Mouse (Mus musculus): Measurements from ENCODE around the gene Mylk3. TPM values are rescaled to one million over a fixed set of nuclear protein-coding genes. Genes with fewer than 3 reads are reported as not detected.

Mylk3 gene
- total RNA-seq, 1 experiment: 0.22 TPM

DNA sequence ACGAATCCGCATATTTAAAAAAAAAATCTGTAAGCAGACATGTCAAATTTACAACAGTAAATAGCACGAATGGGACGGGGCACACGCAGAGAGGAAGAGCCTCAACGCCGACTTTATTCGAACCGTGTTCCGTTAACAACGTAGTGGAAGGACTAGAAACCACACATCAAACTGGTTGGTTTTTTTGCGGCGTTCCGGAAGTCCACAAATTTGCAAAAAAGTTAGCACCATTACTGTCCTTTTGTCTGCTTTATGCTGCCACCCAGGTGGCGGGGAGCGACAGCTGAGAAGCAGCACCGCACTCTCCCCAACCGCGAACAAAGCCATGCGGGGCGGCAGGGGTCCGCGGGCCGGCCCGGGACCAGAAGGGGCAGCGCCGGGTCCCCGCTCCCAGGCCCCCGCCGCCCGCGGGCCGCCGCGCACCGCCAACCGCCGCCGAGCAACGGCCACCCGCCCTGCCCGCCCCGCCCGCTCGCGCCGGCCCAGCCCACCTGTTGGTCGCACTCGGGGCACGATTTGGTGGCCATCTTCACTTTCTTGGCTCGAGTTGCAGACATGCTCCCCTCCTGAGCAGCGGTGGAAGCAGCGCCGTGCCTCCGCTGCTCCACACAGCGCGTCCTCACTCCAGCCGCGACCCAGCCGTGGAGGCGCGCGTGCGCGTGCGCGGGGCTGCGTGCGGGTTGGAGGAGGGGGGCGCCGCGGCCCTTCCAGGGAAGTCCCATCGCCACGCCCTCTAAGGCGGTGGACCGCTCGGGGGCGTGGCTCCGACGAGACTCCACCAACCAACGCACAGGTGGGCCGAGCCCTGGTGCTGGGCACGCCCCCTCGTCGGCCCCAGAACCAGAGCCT, 46.2 kb upstream of the Mylk3 start, which contains the start of gene 4921524J17Rik:
Gene 4921524J17Rik, minus strand, starts transcription at position 666 of the 849 bp plus-strand sequence.
- DNase-seq (ENCODE audit: low read depth, low spot score): peak; percentile 94
- in situ Hi-C loops (cut with MboI; ENCODE audit: low sequenced_read_pairs in 2 of 2, unreplicated experiment in 2 of 2): no loop called here
- TF ChIP-seq CHD2 (IDR thresholded peaks at IDR 0.05; ENCODE audit: low read depth, low read length): no peak
- TF ChIP-seq MAFK (IDR thresholded peaks at IDR 0.05; ENCODE audit: insufficient read depth, low read depth, low read length): no peak
- no peak for TF ChIP-seq ZNF384 (IDR thresholded peaks at IDR 0.05; ENCODE audit: low read depth, low read length)
- TF ChIP-seq HCFC1 (IDR thresholded peaks at IDR 0.05; ENCODE audit: borderline replicate concordance, insufficient read depth, low read length): peak; percentile 59; the same call in 1 of the 2 replicates

DNA sequence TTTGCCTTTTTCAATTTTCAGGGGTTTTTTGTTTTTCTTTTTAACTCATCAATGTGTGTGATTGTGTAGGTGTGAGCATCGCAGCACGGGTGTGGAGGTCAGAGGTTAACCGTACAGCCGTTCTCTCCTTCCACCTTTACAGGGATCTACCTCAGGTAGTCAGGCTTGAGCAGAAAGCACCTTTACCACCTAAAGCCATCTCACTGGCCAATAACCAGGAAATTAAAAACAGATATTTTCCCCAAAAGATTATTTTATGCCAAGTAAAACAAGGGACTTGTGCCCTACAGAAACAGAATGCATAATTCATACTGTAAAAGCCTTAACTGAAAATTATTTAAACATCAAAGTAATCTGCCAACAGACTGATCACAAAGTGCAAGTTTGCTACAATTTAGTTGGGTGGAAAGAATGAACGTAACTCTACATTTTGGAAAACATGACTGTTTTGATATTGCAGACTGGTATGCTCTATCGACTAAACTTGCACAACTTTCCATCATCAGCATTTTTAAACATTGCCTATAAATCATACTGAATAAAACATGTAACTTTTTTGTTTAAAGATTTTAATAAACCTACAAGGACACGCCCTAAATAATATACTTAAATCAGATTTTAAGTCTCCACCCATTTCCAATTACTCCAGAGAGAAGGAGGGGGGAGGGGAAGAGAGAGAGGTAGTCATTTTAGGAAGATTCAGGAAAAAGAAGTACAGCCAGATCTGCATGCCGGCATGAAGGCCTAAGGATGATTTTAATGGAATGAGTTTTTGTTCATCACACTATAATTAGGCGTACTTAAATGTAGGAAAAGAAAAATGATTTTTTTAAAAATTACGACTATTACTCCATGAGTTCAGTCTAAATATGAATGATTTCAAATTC, 45.4 kb upstream of the Mylk3 start:
- H3K9me3 ChIP-seq (ENCODE audit: control insufficient read depth, insufficient read depth, low read depth, low read length): no peaks in the 10 kb centered on the region
- H3K9ac ChIP-seq (ENCODE audit: insufficient read depth, low read depth, low read length, poor library complexity, severe bottlenecking): peak overlapping the region; percentile 82
- no peak overlapping the region; the same call in 1 of the 2 replicates for H3K27ac ChIP-seq (ENCODE audit: insufficient read depth, low read depth, low read length, poor library complexity, severe bottlenecking)
- H3K4me1 ChIP-seq (ENCODE audit: control insufficient read depth in 2 of 2, insufficient read depth in 2 of 2, low read length in 2 of 2, poor library complexity in 1 of 2): peaks cover 5 to 7% of the 10 kb centered on the region in 2 experiments; a peak in 3 of 4 replicates
- H3K4me3 ChIP-seq (ENCODE audit: insufficient read depth in 1 of 2, low read depth in 1 of 2, low read length in 2 of 2, poor library complexity in 1 of 2, severe bottlenecking in 1 of 2): peak overlapping the region; percentile 90 to 91
- H3K36me3 ChIP-seq (ENCODE audit: control insufficient read depth, insufficient read depth, low read length, poor library complexity, severe bottlenecking): no peaks in the 10 kb centered on the region
- DNase-seq (ENCODE audit: low read depth, low spot score): no peak
- in situ Hi-C loops (cut with MboI; ENCODE audit: low sequenced_read_pairs in 2 of 2, unreplicated experiment in 2 of 2): no loop called here
- TF ChIP-seq CHD2 (IDR thresholded peaks at IDR 0.05; ENCODE audit: low read depth, low read length): no peak
- TF ChIP-seq MAFK (IDR thresholded peaks at IDR 0.05; ENCODE audit: insufficient read depth, low read depth, low read length): no peak
- TF ChIP-seq HCFC1 (IDR thresholded peaks at IDR 0.05; ENCODE audit: borderline replicate concordance, insufficient read depth, low read length): no peak
- TF ChIP-seq ZC3H11A (IDR thresholded peaks at IDR 0.05; ENCODE audit: borderline replicate concordance, low read depth, low read length): no peak
- no peak for TF ChIP-seq ZNF384 (IDR thresholded peaks at IDR 0.05; ENCODE audit: low read depth, low read length)

More for the DNA sequence above, 46.2 kb upstream of the Mylk3 start, which contains the start of gene 4921524J17Rik:
- peak within 1 kb of the TSS; percentile 82 for H3K9ac ChIP-seq (ENCODE audit: insufficient read depth, low read depth, low read length, poor library complexity, severe bottlenecking)
- H3K9me3 ChIP-seq (ENCODE audit: control insufficient read depth, insufficient read depth, low read depth, low read length): no peaks in the 10 kb centered on the region
- H3K4me3 ChIP-seq (ENCODE audit: insufficient read depth in 1 of 2, low read depth in 1 of 2, low read length in 2 of 2, poor library complexity in 1 of 2, severe bottlenecking in 1 of 2): peak within 1 kb of the TSS; percentile 90 to 91
- peaks cover 5 to 7% of the 10 kb centered on the region in 2 experiments; a peak in 3 of 4 replicates for H3K4me1 ChIP-seq (ENCODE audit: control insufficient read depth in 2 of 2, insufficient read depth in 2 of 2, low read length in 2 of 2, poor library complexity in 1 of 2)
- H3K36me3 ChIP-seq (ENCODE audit: control insufficient read depth, insufficient read depth, low read length, poor library complexity, severe bottlenecking): no peaks in the 10 kb centered on the region
- peak within 1 kb of the TSS; percentile 76 for H3K27ac ChIP-seq (ENCODE audit: insufficient read depth, low read depth, low read length, poor library complexity, severe bottlenecking)

DNA sequence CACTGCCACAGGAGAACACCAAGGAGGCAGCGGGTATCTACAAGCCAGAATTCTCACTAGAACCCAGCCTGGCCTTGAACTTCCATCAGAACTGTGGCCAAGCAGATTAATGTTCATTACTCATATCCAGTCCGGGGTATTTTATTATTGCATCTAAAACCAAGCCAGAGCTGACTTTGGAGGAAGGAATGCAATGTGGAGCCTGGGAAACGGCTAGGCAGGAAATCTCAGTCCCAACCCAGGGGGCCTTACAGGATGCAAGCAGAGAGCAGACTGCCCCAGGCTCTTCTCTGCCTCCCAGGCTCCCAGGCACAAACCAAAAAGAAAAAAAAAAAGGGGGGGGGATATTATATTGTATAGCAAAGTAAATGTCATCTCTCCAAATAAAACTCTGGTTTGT, 44.7 kb upstream of the Mylk3 start:
- H3K9ac ChIP-seq (ENCODE audit: insufficient read depth, low read depth, low read length, poor library complexity, severe bottlenecking): no peak overlapping the region; the same call in 1 of the 2 replicates
- DNase-seq (ENCODE audit: low read depth, low spot score): no peak
- H3K27ac ChIP-seq (ENCODE audit: insufficient read depth, low read depth, low read length, poor library complexity, severe bottlenecking): no peak overlapping the region; the same call in 1 of the 2 replicates
- no peaks in the 10 kb centered on the region for H3K36me3 ChIP-seq (ENCODE audit: control insufficient read depth, insufficient read depth, low read length, poor library complexity, severe bottlenecking)
- H3K9me3 ChIP-seq (ENCODE audit: control insufficient read depth, insufficient read depth, low read depth, low read length): no peaks in the 10 kb centered on the region
- peak overlapping the region; percentile 50 to 91; a peak in 3 of 4 replicates for H3K4me3 ChIP-seq (ENCODE audit: insufficient read depth in 1 of 2, low read depth in 1 of 2, low read length in 2 of 2, poor library complexity in 1 of 2, severe bottlenecking in 1 of 2)
- TF ChIP-seq HCFC1 (IDR thresholded peaks at IDR 0.05; ENCODE audit: borderline replicate concordance, insufficient read depth, low read length) (no peak), MAFK (IDR thresholded peaks at IDR 0.05; ENCODE audit: insufficient read depth, low read depth, low read length) (no peak), ZC3H11A (IDR thresholded peaks at IDR 0.05; ENCODE audit: borderline replicate concordance, low read depth, low read length) (no peak), CHD2 (IDR thresholded peaks at IDR 0.05; ENCODE audit: low read depth, low read length) (no peak), ZNF384 (IDR thresholded peaks at IDR 0.05; ENCODE audit: low read depth, low read length) (peak; percentile 44; the same call in 1 of the 2 replicates)
- H3K4me1 ChIP-seq (ENCODE audit: control insufficient read depth in 2 of 2, insufficient read depth in 2 of 2, low read length in 2 of 2, poor library complexity in 1 of 2): peaks cover 4 to 7% of the 10 kb centered on the region in 2 experiments
- in situ Hi-C loops (cut with MboI; ENCODE audit: low sequenced_read_pairs in 2 of 2, unreplicated experiment in 2 of 2): no loop called here

DNA sequence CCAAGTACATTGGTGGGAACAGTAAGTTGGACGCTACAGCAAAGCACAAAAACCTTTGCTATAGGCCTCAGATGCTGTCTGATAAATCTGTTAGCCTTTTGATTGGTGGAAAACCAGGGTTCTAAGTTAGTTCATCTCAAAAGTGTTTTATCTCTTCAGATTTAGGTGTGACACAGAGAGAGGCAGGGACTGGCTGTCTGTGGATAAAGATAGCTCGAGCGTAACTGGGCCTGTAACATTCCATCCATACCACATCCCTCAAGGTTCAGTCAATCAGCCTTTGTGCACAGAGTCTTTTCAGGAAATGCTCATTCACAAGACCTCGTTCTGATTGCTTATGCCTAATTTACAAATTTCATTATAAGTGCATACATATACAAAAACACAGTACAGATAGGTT, 43.1 kb upstream of the Mylk3 start:
- Histone ChIP-seq H3K27ac (ENCODE audit: insufficient read depth, low read depth, low read length, poor library complexity, severe bottlenecking) (no peak overlapping the region), H3K4me1 (ENCODE audit: control insufficient read depth in 2 of 2, insufficient read depth in 2 of 2, low read length in 2 of 2, poor library complexity in 1 of 2) (peaks cover 4 to 9% of the 10 kb centered on the region in 2 experiments), H3K9me3 (ENCODE audit: control insufficient read depth, insufficient read depth, low read depth, low read length) (no peaks in the 10 kb centered on the region), H3K9ac (ENCODE audit: insufficient read depth, low read depth, low read length, poor library complexity, severe bottlenecking) (no peak overlapping the region), H3K4me3 (ENCODE audit: insufficient read depth in 1 of 2, low read depth in 1 of 2, low read length in 2 of 2, poor library complexity in 1 of 2, severe bottlenecking in 1 of 2) (no peak overlapping the region), H3K36me3 (ENCODE audit: control insufficient read depth, insufficient read depth, low read length, poor library complexity, severe bottlenecking) (no peaks in the 10 kb centered on the region)
- in situ Hi-C loops (cut with MboI; ENCODE audit: low sequenced_read_pairs in 2 of 2, unreplicated experiment in 2 of 2): no loop called here
- TF ChIP-seq ZNF384 (IDR thresholded peaks at IDR 0.05; ENCODE audit: low read depth, low read length) (no peak), MAFK (IDR thresholded peaks at IDR 0.05; ENCODE audit: insufficient read depth, low read depth, low read length) (no peak), HCFC1 (IDR thresholded peaks at IDR 0.05; ENCODE audit: borderline replicate concordance, insufficient read depth, low read length) (no peak), CHD2 (IDR thresholded peaks at IDR 0.05; ENCODE audit: low read depth, low read length) (no peak), ZC3H11A (IDR thresholded peaks at IDR 0.05; ENCODE audit: borderline replicate concordance, low read depth, low read length) (no peak)
- no peak for DNase-seq (ENCODE audit: low read depth, low spot score)
